Mouse (Mus musculus) inflammation-experienced regulatory T-cells, adult 6 months (primary cell): Measurements from ENCODE around the gene Best2. TPM values are rescaled to one million over a fixed set of nuclear protein-coding genes. Genes with fewer than 3 reads are reported as not detected.

Experiments
- ATAC-seq: one replicate; pipeline ENCODE4 v1.8.0; 2017
- polyA plus RNA-seq, 3 experiments: library from polyadenylated mRNA; unstranded; fragments of 100-300 nt; shearing (Covaris generic); gene quantifications; one replicate each; pipeline ENCODE4 v1.2.1; 2017

Gene Best2
- polyA plus RNA-seq, 3 experiments from 2014 or later, result not detected

DNA sequence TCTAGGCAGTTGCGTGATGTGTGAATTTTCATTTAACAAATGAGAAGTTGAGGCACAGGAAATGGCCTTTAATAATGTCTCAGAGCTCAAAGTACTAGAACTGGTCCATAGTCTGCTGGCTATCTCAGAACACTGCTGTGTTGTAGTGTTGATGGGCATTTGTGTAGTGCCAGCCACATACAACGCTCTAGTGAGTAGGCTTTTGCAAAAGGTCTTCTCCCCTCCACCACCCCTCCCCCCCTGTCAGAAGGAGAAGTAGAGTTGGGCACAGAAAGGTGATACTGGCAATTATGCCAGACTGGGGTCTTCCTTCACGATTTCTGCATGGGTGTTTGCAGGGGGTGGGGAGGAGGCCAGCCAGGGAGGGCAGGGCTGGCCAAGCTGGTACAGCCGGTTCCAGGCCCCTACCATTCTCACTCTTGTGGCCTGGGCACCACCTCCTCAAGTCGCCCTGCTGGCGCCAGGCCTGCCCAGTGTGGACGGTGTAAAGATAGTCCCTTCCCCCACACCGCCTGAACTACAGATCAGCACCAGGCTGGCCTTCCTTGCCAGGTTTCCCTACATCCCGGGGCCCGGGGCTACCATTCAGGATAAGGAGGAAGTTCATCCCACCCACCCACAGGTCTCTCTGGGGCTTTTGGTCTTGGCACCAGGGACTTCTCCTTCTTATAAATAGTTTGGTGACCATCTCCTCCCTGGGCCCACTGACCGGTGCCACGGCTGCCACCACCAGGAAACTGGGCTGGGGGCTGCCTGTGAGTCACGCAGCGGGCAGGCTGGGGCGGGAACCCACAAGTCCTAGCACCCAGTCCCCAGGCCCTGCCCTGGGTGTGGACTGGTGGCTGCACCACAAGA, 32.5 kb downstream of the Best2 start:
- no peak for ATAC-seq

DNA sequence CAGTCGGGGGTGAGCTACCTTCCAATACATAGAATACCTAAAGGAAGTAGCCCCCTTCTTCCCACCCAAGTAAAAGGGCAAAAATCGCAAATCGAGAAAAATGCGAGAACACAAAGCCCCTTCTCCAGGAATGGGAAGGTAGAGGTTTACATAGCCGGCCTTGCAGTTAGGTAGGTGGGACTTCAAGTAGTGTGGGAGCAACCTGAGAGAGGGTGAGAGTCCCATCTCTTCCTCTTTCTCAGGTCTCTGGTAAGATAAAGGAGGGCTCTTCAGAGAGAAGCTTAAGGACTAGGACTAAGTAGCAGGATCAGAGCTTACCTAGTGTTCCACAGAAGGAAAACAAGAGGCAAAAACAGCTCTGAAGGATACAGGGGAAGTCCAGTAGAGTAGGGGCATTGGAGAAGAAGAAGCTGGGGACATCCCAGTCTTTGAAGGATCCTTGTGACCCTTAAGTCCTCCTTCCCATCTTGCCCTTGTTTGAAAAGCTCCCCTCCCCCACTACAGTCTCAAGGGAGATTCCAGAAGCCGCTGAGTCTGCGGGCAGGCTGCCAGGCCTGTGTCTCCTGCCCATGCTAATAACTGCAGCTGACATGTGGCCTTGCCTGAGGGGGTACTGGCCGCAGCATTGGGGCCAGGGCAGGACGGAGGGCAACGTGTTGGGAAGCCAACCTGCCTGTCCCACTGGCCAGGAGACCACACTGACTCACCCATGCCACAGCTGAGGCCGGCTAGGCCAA, 33.5 kb downstream of the Best2 start:
- ATAC-seq, result no peak

DNA sequence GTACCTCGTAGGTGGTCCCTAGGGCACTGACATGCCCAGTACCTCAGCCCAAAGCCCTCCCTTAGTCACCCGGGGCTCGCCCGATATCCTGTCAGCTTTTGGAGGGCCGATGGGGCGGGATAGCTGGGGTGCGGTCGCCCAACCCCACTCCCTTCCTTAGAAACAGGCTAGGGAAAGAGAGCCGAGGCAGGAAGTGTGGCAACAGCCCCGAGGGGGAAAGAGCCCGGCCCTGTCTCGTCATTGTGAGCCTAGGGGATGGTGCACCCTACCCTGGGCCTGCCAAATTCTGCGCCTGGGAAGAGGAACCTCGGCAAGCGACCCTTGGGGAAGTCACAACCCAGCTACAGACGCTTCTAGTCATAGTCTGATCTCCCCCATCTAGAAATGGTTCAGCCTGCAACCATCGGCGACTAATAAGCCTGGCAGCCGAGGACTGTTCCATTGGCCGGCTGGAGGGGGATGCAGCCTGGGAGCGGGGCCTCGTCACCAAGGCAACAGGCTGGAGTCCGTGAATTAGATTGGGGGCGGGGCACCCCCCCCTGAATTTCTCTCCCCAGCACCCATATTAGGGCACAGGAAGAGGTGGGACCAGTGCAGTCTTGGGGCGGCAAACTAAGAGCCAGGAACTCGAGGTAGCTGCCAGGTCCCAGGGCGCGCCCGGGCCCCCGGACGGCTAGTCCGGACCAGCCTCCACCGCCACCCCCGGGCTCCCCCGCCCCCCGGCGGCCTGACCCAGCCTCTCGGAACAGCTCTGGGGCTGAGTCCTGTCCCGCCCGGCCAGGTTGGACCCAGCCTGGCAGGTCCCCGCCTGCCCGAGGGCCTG, 34.5 kb downstream of the Best2 start:
- peak; percentile 25 for ATAC-seq

DNA sequence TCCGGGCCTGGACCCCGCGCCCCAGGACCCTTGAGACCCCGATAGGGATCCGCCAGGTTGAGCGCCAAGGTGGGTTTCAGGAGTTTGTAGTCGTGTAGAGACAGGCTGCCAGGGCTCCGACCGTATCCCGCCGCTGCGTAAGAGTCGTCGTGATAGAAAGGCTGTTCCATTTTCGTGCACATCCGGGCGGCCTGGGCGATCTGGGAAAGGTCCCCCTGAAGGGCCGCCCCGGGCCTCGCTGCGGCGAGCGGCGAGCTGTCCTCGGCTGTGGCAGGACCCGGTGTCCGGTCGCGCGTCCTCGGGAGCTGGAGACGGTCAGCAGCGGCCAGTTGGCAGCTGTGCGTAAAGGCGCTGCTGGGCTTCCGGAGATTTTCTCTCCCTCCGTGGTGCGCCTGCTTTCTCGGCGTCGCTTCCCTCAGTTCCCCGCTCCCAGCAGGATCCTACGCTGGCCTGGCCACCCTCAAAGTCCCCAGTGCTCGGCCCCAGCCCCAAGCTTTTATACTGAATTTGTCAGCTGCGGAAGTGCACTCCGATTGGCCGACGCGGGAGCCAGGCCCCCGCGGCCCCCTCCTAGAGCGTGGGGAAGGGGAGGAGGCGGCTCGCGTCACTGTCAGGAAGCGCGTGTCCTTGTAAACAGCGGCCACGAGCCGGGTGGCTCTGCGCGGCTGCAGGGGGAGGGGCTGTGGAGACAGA, 35.9 kb downstream of the Best2 start, which contains the start of gene Junb:
Gene Junb, minus strand, starts transcription at position 471 of the 693 bp plus-strand sequence.
- peak; percentile 41 for ATAC-seq

DNA sequence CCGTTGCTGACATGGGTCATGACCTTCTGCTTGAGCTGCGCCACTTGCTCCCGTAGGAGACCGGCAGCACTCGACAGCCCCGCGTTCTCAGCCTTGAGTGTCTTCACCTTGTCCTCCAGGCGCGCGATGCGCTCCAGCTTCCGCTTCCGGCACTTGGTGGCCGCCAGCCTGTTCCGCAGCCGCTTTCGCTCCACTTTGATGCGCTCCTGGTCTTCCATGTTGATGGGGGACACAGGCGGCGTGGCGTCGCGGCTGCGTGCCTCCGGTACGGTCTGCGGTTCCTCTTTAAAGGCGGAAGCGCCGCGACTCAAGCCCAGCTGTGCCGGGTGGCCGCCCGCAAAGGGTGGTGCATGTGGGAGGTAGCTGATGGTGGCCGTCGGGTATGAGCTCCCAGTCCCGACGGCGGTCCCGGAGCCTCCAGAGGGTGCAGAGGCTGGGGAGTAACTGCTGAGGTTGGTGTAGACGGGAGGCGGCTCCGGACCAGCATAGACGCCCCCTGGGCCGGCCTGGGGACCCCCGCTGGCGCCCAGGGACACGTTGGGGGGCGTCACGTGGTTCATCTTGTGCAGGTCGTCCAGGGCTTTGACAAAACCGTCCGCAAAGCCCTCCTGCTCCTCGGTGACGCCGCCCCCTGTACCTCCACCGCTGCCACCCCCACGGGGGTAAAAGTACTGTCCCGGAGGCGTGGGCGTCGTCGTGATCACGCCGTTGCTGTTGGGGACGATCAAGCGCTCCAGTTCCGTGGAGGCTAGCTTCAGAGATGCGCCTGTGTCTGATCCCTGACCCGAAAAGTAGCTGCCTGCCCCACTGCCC, 36.7 kb downstream of the Best2 start:
- ATAC-seq, result peak; percentile 3

DNA sequence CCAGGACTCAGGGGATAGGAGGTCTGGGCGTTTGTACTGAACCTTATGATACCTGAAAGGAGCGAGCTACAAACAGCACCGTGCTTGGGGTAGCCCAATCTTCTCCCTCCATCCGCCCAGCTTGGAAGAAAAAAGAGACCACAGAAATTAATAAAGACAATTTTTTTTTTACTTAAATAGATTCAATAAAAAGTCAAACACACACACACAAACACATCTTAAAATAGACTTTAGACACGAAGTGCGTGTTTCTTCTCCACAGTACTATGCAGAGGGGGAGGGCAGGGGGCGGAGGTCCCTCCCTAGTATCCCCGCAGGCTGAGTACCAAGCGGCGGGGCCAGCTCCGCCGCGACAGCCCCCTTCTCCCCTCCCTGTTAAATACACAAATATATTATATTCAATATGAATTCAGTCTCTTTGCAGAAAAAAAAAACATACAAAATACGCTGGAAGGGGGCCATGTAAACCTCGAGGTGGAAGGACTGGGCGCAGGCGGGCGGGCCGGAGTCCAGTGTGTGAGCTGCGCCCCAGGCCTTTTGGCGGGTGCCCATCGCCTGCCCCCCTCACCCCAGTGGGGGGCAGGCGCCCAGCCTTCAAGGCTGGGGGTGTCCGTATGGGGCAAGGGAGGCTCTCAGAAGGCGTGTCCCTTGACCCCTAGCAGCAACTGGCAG, 37.4 kb downstream of the Best2 start:
- ATAC-seq, result no peak

DNA sequence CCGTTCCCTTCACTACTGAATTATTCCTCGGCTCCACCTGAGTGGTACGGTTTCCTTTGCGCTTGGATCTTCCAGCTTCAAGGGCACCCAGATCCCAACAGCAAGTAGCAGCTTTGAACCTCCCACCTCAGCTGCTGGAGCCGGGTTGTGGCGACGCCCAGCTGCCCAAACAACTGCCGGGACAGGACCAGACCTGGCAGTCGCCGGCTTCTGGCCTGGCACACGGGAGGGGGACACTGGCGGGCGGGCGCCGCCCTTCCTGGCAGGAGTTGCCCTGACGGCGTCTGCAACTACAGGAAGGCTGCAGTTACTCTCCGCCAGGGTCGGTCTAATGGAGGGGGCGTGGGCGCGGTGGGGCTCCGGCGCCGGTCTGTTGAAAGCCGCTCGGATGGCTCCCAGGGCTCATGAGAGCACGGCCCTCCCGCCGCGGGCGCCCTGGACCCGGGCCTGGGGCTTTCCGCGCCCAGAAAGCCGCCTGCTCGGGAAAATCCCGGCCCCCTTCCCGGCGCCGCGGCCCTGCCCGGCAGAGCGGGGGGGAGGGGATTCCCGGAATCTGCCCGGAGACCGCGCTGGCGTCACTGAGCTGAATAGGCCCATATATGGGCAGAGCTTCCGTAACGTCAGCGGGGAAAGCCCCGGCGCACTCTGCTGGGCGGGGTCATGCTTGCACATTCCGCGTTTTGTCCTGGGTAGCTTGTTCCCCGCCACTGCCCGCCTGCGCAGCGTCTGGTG, 38.1 kb downstream of the Best2 start:
- peak; percentile 51 for ATAC-seq

DNA sequence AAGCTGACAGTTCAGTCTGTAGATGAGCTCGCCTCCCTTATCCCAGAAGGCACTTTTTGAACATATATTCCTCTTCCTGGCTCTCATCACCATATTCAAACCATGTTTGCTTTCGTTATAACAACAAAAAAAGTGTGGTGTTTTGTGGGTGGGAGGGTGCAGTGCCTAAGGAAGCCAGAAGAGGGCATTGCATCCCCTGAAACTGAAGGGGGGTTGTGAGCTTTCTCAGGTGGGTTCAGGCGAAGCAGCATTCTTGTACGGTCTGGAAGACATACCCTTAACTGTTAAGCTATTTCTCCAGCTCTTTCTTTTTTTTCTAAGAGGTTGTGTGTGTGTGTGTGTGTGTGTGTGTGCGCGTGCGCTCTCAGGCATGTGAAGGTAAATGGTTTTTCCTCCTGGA, 38.9 kb downstream of the Best2 start:
- ATAC-seq, result no peak

DNA sequence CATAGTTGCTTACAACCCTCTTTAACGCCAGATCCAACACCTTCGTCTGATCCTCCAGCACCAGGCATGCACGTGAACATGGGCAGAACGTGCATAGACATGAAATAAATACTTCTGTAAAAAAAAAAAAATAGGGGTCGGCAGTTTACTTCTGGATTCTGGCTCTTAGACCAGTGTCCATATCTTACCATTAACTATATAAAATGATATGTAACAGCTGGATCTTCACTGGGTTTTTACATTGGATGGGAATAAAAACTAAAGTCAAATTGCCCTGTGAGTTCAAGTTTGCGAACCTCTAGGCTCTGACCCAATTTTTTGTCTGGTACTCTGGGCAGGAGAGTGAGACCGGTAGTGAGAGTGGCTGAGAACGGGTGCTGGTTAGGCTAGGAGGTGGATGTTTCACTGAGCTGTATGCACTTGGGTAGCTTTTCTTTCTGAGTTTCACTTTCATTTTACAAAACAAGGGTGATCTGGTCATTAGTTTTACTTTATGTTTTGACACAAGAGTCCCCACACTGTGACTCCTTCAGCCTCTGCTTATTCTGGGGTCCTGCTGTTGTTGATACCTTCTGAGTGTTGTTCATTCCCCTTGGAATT, 39.7 kb downstream of the Best2 start:
- ATAC-seq, result no peak

DNA sequence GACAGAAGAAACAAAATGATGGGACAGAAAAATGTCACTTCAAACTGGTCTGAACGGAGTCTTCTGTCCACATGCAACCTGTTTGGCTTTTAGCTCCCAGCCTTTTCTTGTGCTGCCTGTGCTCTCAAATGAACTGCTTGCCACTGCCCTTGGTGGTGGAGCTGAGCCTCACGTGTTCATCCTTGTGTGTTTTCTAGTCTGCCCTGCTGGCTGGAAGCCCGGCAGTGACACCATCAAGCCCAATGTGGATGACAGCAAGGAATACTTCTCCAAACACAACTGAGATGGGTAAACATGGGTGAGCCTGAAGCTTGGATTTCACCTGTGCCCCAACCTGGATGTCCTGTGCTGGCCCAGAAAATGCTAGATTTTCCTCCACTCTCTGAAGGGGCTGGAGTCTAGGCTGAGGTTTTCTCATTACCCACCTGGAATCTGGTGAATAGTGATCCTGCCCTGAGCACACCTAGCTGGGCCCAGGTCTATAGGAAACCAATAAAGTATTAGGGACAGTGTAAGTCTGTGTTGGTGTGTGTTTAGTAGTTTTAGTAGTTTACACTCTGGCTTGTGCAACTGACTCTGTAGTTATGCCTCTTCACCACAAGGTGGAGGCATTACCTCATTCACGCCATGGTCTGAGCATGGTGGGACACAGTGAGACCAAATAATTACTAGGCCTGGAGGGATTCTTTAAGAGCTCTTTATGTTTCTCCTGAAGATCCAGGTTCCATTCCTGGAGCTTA, 40.4 kb downstream of the Best2 start:
- no peak for ATAC-seq

DNA sequence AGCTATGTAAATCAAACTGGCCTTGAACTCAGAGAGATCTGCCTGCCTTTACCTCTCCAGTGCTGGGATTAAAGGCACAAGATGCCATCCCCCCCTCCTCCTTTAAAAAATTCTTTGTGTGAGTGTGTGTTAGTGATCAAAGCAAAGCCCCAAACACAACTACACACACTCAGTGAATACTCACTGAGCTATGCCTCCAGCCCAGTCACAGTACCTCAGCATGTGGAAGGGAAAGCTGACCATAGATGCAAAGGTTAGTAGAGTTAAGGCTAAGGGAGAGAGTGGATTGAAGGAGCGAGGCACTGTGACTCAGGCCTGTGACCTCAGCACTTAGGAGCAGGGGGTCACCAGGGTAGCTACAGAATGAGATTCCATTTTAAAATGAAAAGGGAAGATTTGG, 41.3 kb downstream of the Best2 start:
- ATAC-seq, result no peak

DNA sequence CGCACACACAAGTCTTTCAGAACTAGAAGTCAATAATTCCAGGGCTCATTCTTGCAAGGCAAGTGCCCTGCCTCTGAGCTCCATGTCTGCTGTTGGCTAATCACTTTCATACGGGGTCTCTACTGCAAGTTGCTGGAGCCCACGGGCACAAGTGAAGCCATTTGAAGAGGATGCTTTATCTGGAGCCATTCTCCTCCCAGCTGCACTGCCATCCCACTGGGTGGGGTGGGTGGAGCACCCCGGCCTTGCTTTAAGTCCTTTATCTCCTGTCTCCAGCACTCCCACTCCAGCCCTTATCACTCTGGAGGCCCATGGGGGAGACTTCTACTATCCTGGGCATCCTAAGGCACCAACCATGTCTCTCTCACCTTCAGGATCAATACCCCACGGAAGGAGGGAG, 43.4 kb downstream of the Best2 start:
- ATAC-seq, result no peak

DNA sequence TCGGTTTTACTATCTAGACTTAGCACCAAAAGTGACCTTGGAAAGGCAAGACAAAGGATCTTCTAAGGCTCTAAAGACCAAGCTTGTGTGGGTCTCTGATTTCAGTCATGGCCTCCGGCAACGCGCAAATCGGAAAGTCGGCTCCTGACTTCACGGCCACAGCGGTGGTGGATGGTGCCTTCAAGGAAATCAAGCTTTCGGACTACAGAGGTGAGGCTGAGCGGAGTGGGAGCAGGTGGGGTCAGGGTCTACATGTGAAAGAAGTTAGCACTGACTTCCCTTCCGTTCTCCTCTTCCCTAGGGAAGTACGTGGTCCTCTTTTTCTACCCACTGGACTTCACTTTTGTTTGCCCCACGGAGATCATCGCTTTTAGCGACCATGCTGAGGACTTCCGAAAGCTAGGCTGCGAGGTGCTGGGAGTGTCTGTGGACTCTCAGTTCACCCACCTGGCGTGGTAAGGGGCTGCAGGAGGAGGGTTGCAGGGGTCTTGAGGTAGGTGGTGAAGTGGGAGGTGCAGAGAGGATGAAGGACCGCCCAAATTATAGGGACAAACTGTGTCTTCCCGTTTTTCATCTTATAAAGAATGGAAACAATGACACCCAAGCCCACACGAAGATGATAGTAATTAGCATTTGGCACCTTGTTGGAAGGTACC, 44.1 kb downstream of the Best2 start:
- no peak for ATAC-seq

DNA sequence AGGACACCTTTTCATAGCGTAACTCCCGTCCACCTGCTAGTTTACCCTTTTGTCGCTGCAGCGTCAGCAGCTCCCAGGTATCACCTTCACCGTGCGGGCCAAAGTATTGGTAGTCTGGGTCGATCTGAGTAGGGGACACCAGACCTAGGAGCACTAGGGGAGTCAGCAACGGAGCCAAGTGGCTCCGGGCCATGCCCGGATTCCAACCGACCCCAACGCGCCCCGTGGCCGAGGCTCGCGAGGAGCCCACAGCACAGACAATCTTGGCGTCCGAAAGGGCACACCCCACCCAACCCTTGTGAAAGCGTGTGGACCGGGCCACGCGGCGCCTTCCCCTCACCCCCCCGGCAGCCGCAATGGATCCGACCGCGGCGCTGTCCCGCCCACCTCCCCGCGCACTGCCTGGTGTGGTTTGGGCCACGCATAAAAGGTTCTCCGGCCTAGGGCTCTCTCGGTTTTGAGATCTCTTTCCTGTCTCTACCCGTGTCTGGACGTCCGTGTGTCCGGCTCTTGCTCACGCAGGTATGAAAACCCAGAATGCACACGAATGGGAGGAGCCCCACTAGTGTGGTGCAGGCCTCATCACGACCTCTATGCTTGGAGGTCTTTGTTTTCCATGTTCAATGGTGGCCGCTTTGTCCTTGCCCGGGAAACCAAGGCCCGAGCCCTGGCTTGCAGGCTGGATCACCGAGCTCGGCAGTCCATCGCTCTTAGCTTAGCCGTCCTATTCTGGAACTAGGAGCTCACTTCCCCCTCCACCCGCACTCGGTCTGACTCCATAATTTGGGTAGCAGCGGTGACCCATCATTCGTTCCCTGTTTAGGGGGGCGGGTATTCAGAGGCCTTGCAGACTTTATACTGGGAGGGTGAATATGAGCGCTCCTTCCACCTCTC, 44.8 kb downstream of the Best2 start, which contains the start of the genes Gm49661, Prdx2 and Rnaseh2a:
Gene Gm49661, minus strand, starts transcription at position 193 of the 894 bp plus-strand sequence.
Gene Prdx2, plus strand, starts transcription at position 347 of the 894 bp plus-strand sequence.
Gene Rnaseh2a, minus strand, starts transcription at position 527 of the 894 bp plus-strand sequence.
- peak; percentile 34 for ATAC-seq

DNA sequence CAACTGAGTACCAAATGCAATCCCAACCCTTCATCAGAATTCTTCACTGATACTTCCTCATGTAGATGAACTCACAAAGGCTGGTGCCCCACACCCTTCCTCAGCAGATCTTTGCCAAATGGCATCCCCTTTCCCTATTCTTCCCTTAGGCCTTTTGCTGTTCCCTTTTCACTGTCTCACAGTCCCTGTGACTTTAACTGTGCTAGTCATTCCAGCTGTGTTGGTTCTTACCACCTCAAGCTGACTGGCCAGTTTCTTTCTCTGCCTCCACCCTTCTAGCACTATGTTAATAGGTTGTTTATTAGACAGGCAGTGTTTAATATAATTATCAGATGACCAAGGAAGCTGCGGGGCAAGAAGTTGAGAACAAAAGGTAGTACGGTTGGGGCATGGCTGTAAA, 45.7 kb downstream of the Best2 start:
- ATAC-seq, result no peak

DNA sequence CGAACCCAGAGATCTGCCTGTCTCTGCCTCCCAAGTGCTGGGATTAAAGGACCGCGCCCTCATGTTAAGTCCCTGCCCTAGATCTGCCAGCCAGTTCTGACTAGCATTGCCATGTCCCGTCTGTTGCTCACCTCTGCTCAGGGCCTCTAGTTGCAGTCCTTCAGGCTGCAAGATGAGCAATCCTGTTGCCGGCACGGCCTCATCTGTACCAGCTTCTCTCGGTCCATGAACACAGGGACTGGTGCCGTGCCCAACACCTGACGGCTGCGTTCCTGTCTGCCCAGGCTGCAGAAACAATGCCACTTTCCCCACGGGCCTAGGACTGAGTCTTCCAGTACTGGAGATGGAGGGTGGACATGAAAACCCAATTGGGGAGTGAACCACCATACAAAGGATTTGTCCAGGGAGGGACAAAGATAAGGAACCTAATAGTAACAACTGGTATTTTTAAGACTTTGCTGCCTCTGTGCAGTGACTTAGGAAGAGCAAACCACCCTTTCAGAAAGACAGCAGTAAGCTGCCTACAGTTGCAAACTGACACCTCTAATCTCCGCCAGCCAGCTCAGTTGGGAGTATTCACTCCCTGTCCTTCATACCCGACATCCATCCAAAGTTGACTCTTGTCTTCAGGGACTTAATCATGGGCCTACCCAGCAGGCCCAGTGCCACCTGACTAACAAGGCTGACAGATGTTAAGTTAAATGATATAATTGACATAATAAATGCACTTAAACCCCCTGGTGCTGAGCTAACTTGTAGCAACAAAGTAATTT, 46.6 kb downstream of the Best2 start:
- ATAC-seq, result no peak
